ENCODE assay signal across 21 mouse cellular contexts in the genomic region with DNA sequence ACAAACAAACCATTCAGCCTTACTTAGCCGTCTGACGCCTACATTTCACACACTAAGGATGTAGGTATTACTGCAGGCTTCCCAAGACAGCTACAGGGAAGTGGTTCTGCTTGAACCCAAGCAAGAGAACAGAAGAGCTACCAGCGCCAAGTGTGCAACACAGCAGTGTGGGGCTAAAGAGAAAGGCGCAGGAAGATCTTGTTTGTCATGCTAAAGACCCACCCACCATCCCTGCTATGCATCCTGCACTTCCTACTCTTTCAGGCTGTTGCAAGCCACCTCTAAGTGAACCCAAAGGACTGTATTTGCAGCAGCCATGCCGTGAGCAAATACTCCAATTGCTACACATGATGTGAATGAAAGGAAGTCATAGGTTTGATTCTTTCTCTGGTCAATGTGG. TPM values are rescaled to one million over a fixed set of nuclear protein-coding genes. Genes with fewer than 3 reads are reported as not detected.
A peak's percentile ranks its signal among the peaks of the same experiment; 100 is the strongest.
DNase-seq lines count a peak whose midpoint lies in the region; ATAC-seq and TF ChIP-seq lines count a peak whose summit lies in the region.
"Had no signal": no experiment of that assay in that cellular context is flagged by ENCODE, and none has a peak within 500 bp of the region (broad histone marks: within the 10 kb centered on the region; RNA-seq: fewer than 3 reads in every experiment).

No protein-coding gene starts in this region.

- DNase-seq in frontal cortex, postnatal 14 days (ENCODE audit: low spot score in 2 of 2) = no peak
- DNase-seq in layer of hippocampus, adult 2 months (ENCODE audit: low spot score in 2 of 2) = no peak
- DNase-seq in layer of hippocampus, adult 8-10 months (ENCODE audit: low spot score in 2 of 2) = no peak
- DNase-seq in WW6 (ENCODE audit: low read depth, low spot score) = peak; percentile 4
- DNase-seq in cerebellum, adult 11-12 months = no peak
- DNase-seq: adrenal gland, adult 8-10 months; adrenal gland, postnatal 36 days; B cell, adult 2 months; cerebellum, adult 8-10 months; cerebellum, postnatal 14 days; embryo, embryonic 11 days; gastrocnemius, postnatal 25 days; heart, adult 11 months; heart, postnatal 36 days had no signal

- no peaks in the 10 kb centered on the region for H3K27me3 ChIP-seq in kidney, embryonic 15.5 days
- H3K27me3 ChIP-seq: embryonic facial prominence, embryonic 15.5 days; forebrain, embryonic 15.5 days; heart, embryonic 13.5 days had no signal

- 76% methylated on average over 5 of the region's 5 CpGs for WGBS in kidney, embryonic 15.5 days

- no peak overlapping the region for H3K9ac ChIP-seq in kidney, embryonic 15.5 days
- H3K9ac ChIP-seq: embryonic facial prominence, embryonic 15.5 days; forebrain, embryonic 15.5 days; heart, embryonic 13.5 days had no signal

- 0 out of 2 replicates have a peak overlapping the region, but pooled peaks have one; percentile 46 for H3K27ac ChIP-seq in layer of hippocampus, adult 2 months
- no peak overlapping the region for H3K27ac ChIP-seq in kidney, embryonic 15.5 days
- H3K27ac ChIP-seq: embryonic facial prominence, embryonic 15.5 days; forebrain, embryonic 15.5 days; heart, embryonic 13.5 days; hindbrain, postnatal 0 days had no signal

- no peaks in the 10 kb centered on the region for H3K9me3 ChIP-seq in kidney, embryonic 15.5 days (replicated peaks)
- H3K9me3 ChIP-seq: embryonic facial prominence, embryonic 15.5 days; forebrain, embryonic 15.5 days; heart, embryonic 13.5 days had no signal

- no peak overlapping the region for H3K4me3 ChIP-seq in layer of hippocampus, adult 2 months
- H3K4me3 ChIP-seq in kidney, embryonic 15.5 days (replicated peaks) = no peak overlapping the region
- H3K4me3 ChIP-seq: embryonic facial prominence, embryonic 15.5 days; forebrain, embryonic 15.5 days; heart, embryonic 13.5 days had no signal

- ATAC-seq in frontal cortex, adult (ENCODE audit: low TSS enrichment) = peak; percentile 66
- ATAC-seq in kidney, embryonic 15.5 days (replicated peaks; ENCODE audit: low FRiP score) = no peak
- ATAC-seq: CD4-positive, CD25-positive, alpha-beta regulatory T cell, adult 4 months; hindbrain, postnatal 0 days had no signal

- 0 out of 2 replicates have a peak, but pooled peaks cover 1% of the 10 kb centered on the region for H3K4me1 ChIP-seq in kidney, embryonic 15.5 days
- H3K4me1 ChIP-seq: embryonic facial prominence, embryonic 15.5 days had no signal

- TF ChIP-seq CTCF in layer of hippocampus, adult 2 months (conservative IDR thresholded peaks at IDR 0.05) = no peak

- no peaks in the 10 kb centered on the region for H3K36me3 ChIP-seq in kidney, embryonic 15.5 days
- H3K36me3 ChIP-seq: embryonic facial prominence, embryonic 15.5 days; forebrain, embryonic 15.5 days had no signal

- H3K4me2 ChIP-seq in kidney, embryonic 15.5 days = no peak overlapping the region
- H3K4me2 ChIP-seq: embryonic facial prominence, embryonic 15.5 days; forebrain, embryonic 15.5 days; heart, embryonic 13.5 days had no signal

RNA-seq across cellular contexts. Expression of a gene that starts 29.9 kb away (rescaled TPM):
- total RNA-seq in layer of hippocampus, adult 2 months (2021) = 10 to 100 TPM; 98.8 to 99.0 TPM
- 100 to 1,000 TPM in 2 of 4 experiments, 10 to 100 TPM in 2; 75.7 to 112 (median 99.1) TPM for total RNA-seq in layer of hippocampus, adult 8-10 months (2022)
- polyA plus RNA-seq in kidney, embryonic 15.5 days (2015; fragmentation: Nextera tagmentation; extraction: Ambion mirVana) = 16.3 and 16.6 TPM in 2 replicates
